Comparison of ENCODE assay signal across 11 mouse cellular contexts in the genomic region with DNA sequence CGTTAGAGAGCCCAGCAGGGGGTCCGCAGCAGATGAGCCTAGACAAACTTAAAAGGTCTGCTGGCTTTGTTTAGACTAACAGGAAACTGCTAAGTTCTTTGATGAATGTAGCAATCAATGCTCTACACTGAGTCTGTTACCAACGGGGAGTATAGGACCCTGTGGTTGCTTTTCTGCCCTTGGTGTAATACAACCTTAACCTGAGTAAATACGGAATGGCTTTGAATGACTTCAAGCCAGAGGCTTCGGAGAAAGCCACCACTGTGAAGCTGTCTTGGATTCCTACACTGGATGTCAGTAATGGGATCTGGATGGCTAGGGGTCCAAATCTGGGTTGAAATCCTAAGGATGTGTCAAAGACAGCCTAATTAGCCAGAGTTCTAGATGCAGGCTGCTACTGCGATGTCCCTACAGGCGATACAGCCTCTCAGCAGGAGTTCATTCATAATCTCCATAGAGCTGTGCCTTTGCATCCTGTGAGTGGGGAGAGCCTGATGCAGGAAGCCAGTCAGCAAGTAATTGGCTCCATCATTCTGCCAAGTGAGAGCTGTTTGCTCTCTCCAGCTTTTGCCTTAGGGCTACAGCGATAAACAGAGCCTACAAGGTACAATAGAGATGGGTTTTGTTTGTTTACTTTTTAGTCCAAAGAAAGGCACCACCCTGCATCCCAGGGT. TPM values are rescaled to one million over a fixed set of nuclear protein-coding genes. Genes with fewer than 3 reads are reported as not detected.
DNase-seq lines count a peak whose midpoint lies in the region; ATAC-seq and TF ChIP-seq lines count a peak whose summit lies in the region.
"Had no signal": no experiment of that assay in that cellular context is flagged by ENCODE, and none has a peak within 500 bp of the region (broad histone marks: within the 10 kb centered on the region; RNA-seq: fewer than 3 reads in every experiment).

No protein-coding gene starts in this region.

- no peak; the same call in none of the 2 replicates for TF ChIP-seq CTCF in midbrain, postnatal 0 days (IDR thresholded peaks at IDR 0.05)

- peak; percentile 51 for DNase-seq in brain, adult 2 months (ENCODE audit: low read depth, low spot score)
- DNase-seq in midbrain, postnatal 0 days (ENCODE audit: low spot score): peak; percentile 61
- no peak for DNase-seq in spleen, postnatal 14 days (ENCODE audit: low spot score in 2 of 2)
- no peak for DNase-seq in left cerebral cortex, adult 18-20 months (ENCODE audit: low spot score in 2 of 2)
- DNase-seq in cerebellum, postnatal 10 days: no peak
- no peak for DNase-seq in cerebellum, postnatal 14 days
- DNase-seq: left cerebral cortex, postnatal 4 days; lung, postnatal 10 days; right cerebral cortex, postnatal 4 days had no signal

- H3K4me2 ChIP-seq in embryonic facial prominence, embryonic 13.5 days: peak overlapping the region; percentile 37
- no peak overlapping the region for H3K4me2 ChIP-seq in hindbrain, embryonic 13.5 days
- H3K4me2 ChIP-seq in midbrain, postnatal 0 days (ENCODE audit: low read depth, low read length, poor library complexity, severe bottlenecking): no peak overlapping the region

- H3K27me3 ChIP-seq in embryonic facial prominence, embryonic 13.5 days: no peaks in the 10 kb centered on the region
- H3K27me3 ChIP-seq in hindbrain, embryonic 13.5 days: 0 out of 2 replicates have a peak, but pooled peaks cover 2% of the 10 kb centered on the region
- H3K27me3 ChIP-seq in midbrain, postnatal 0 days (ENCODE audit: insufficient read depth, low read length): no peaks in the 10 kb centered on the region

- H3K4me3 ChIP-seq in embryonic facial prominence, embryonic 13.5 days: no peak overlapping the region
- no peak overlapping the region for H3K4me3 ChIP-seq in hindbrain, embryonic 13.5 days
- H3K4me3 ChIP-seq in midbrain, postnatal 0 days (ENCODE audit: low read depth, low read length): no peak overlapping the region

- H3K27ac ChIP-seq in embryonic facial prominence, embryonic 13.5 days: peak overlapping the region; percentile 78
- H3K27ac ChIP-seq in hindbrain, embryonic 13.5 days: peak overlapping the region; percentile 58; the same call in 1 of the 2 replicates
- no peak overlapping the region for H3K27ac ChIP-seq in midbrain, postnatal 0 days (ENCODE audit: low read depth, low read length)

- peaks cover 16% of the 10 kb centered on the region for H3K4me1 ChIP-seq in embryonic facial prominence, embryonic 13.5 days
- H3K4me1 ChIP-seq in hindbrain, embryonic 13.5 days (replicated peaks): peaks cover 13% of the 10 kb centered on the region
- peaks cover 4% of the 10 kb centered on the region; the same call in 1 of the 2 replicates for H3K4me1 ChIP-seq in midbrain, postnatal 0 days (ENCODE audit: insufficient read depth, low read length)

- H3K36me3 ChIP-seq in embryonic facial prominence, embryonic 13.5 days: no peaks in the 10 kb centered on the region
- H3K36me3 ChIP-seq in hindbrain, embryonic 13.5 days: no peaks in the 10 kb centered on the region
- H3K36me3 ChIP-seq in midbrain, postnatal 0 days (ENCODE audit: insufficient read depth, low read length): no peaks in the 10 kb centered on the region

- no peak overlapping the region for H3K9ac ChIP-seq in embryonic facial prominence, embryonic 13.5 days
- no peak overlapping the region; the same call in 1 of the 2 replicates for H3K9ac ChIP-seq in hindbrain, embryonic 13.5 days
- no peak overlapping the region for H3K9ac ChIP-seq in midbrain, postnatal 0 days (replicated peaks; ENCODE audit: low read length, poor library complexity, severe bottlenecking)

- H3K9me3 ChIP-seq in embryonic facial prominence, embryonic 13.5 days: no peaks in the 10 kb centered on the region
- H3K9me3 ChIP-seq in hindbrain, embryonic 13.5 days: no peaks in the 10 kb centered on the region
- no peaks in the 10 kb centered on the region for H3K9me3 ChIP-seq in midbrain, postnatal 0 days (ENCODE audit: low read length)

- 4% methylated on average over 8 of the region's 8 CpGs for WGBS in embryonic facial prominence, embryonic 13.5 days
- WGBS in hindbrain, embryonic 13.5 days: 16% methylated on average over 8 of the region's 8 CpGs
- WGBS in midbrain, postnatal 0 days: 15% methylated on average over 8 of the region's 8 CpGs

- ATAC-seq in embryonic facial prominence, embryonic 13.5 days (ENCODE audit: insufficient number of reproducible peaks, insufficient read depth, low FRiP score, low TSS enrichment, low read depth): no peak
- ATAC-seq in hindbrain, embryonic 13.5 days (ENCODE audit: low FRiP score): peak; percentile 63
- ATAC-seq in midbrain, postnatal 0 days (ENCODE audit: low FRiP score): peak; percentile 62; the same call in 1 of the 2 replicates

RNA-seq across cellular contexts. Expression of a gene that starts 10.8 kb away (rescaled TPM):
- polyA plus RNA-seq in embryonic facial prominence, embryonic 13.5 days (2015; fragmentation: Nextera tagmentation; extraction: Ambion mirVana): 5.2 and 8.3 TPM in 2 replicates
- polyA plus RNA-seq in hindbrain, embryonic 13.5 days (2015; fragmentation: Nextera tagmentation; extraction: Ambion mirVana): 3.5 and 3.6 TPM in 2 replicates
- 20.9 and 21.3 TPM in 2 replicates for total RNA-seq in midbrain, postnatal 0 days (2014; rRNA removed)
- 6.7 and 8.0 TPM in 2 replicates for polyA plus RNA-seq in midbrain, postnatal 0 days (2015; fragmentation: Nextera tagmentation; extraction: Ambion mirVana)
- 100 to 1,000 TPM; 118 to 141 TPM for total RNA-seq in left cerebral cortex, adult 18-20 months (2021)

Comparison
In these comparisons a context has a peak if more than half of its experiments do, and no peak if none do; other contexts are left out.
1. DNase-seq: peak in brain, adult 2 months (single experiment) and midbrain, postnatal 0 days (single experiment); none in spleen, postnatal 14 days (0 of 2), left cerebral cortex, adult 18-20 months (0 of 2), cerebellum, postnatal 10 days (0 of 2) and cerebellum, postnatal 14 days (0 of 2).